Mouse (Mus musculus) cerebellum, postnatal 14 days (tissue): ENCODE data around the gene Zmym5.
A peak's percentile ranks its signal among the peaks of the same experiment; 100 is the strongest.
"Not testable (repeated sequence)": the region's sequence is repeated elsewhere in the genome, so short reads cannot be mapped to it uniquely, and the experiment has no call there.

Experiments
- DNase-seq, 2 experiments: peaks; one replicate each; pipeline ENCODE4 v3.0.0; 2021; ENCODE audit warnings: mixed read lengths in 2 of 2

The Zmym5 gene

GRCm38 (mm10) chr14:56811701-56812339 lies at the start of gene Zmym5:
Gene Zmym5, minus strand, starts transcription at chr14:56811716.
- peak; percentile 85 to 90 for DNase-seq

- peak; percentile 4 to 6 for DNase-seq
Observed at GRCm38 (mm10) chr14:56849681-56850080, 38.2 kb upstream of the Zmym5 start.

DNA sequence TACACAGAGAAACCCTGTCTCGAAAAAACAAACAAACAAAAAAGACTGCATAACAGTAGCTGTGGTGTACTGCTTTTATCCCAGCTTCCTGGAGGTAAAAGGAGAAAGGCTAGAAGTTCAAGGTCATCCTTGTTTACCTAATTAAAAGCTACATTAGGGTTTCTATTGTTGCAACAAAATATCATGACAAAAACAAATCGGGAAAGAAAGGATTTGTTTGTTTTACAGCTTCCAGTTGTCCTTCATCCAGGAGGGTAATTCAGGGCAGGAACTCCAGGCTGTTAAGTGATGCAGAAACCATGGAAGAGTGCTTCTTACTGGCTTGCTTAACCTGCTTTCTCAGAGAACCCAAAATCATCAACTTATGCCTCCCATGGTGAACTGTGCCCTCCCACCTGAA lies 36.8 kb upstream of the Zmym5 start:
- DNase-seq: no peak

DNA sequence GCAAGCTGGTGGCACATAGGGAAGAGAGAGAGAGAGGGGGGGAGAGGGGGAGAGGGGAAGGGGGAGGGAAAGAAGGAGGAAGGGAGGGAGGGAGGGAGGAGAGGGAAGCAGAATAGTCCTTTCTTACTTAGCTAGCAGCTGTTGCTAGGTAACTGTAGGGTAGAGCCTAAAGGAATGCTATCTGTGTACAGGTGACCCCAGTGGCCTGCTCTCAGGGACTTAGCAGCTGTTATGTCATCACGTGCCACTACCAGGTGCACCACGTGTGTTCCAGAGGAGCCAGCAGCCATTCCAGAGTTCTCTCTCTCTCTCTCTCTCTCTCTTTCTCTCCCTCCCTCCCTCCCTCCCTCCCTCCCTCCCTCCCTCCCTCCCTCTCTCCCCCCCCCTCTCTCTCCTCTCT lies 33.0 kb upstream of the Zmym5 start:
- DNase-seq: no peak

DNA sequence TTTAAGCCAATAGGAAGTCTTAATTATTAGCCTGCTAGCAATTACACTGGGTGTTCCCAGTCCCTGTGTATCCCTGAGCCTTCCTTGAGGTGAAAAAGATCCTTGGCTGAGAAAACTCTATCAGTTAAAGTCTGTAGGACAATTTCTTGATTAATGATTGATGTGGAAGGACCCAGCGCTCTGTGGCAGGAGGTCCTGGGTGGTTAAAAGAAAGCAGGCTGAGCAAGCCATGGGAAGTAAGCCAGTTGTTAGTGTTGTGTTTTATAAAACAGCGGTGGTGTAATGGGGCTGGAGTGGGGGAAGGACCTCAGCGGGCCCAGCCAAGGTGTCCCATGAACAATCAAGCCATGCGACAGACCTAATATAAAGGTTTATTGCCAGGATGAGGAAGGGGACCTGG lies 32.5 kb upstream of the Zmym5 start:
- DNase-seq: no peak

GRCm38 (mm10) chr14:56834576-56834975 lies 23.1 kb upstream of the Zmym5 start:
- not testable (repeated sequence) for DNase-seq

DNA sequence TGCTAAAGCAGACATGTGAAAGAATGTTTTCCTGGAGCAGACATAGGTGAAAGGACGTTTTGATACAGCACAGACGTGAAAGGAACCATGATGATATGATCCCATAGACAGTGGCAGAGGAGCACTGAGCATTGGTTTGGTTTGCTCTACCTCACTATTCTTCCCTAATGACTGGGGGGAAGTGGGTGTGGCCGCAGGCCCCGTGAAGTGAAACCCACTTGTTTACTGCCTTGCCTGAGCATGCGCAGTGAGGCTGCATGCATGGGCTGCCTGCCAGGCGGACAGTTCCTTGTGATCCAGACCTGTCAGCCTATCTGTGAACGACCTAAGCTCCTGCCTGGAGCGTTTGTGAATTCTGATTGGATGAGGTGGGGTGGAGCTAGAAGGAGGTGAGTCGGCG lies 21.7 kb upstream of the Zmym5 start:
- peak in 1 of 2 experiments; percentile 22 for DNase-seq

GRCm38 (mm10) chr14:56832563-56833113 lies 21.1 kb upstream of the Zmym5 start:
- no peak for DNase-seq

DNA sequence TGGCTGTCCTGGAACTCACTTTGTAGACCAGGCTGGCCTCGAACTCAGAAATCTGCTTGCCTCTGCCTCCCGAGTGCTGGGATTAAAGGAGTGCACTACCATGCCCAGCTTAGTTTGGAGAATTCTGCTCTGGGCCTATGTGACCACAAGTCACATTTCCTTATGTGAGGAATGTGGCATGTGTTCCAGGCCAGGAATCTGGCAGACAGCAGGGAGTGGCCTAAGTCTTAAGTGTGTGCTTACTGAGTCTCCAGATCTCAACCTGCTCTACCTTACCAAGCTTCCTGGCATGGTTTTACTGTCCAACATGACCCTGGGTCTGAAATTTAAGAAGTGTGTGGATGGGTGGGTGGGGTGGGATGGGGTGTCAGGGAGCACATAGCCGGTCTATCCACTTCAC lies 20.6 kb upstream of the Zmym5 start:
- no peak for DNase-seq

- DNase-seq: no peak
Observed at GRCm38 (mm10) chr14:56830491-56831045, 19.1 kb upstream of the Zmym5 start.

- no peak for DNase-seq
Observed at GRCm38 (mm10) chr14:56824562-56824961, 13.0 kb upstream of the Zmym5 start.

GRCm38 (mm10) chr14:56817616-56818015 lies 6.1 kb upstream of the Zmym5 start:
- no peak for DNase-seq

- no peak for DNase-seq
Observed at GRCm38 (mm10) chr14:56817131-56817530, 5.6 kb upstream of the Zmym5 start.

DNA sequence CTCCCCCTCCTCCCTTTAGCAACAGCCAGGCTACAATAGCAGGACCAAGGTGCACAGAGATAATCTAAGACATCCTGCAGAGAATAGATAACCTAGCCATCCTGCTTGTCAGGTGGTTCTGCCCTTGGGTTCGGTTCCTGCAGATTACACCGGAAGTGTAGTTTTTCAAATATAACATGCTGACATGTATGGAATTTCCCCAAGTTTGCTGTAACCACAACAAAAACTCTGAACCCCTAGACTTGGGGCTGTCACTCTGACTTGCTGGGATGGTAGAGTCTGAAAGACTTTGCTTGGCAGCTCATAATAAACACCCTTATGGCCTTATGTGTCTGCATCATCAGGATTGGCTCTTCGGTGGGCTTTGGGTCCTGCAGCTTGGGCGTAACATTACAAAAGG lies 5.0 kb upstream of the Zmym5 start:
- DNase-seq: no peak

- DNase-seq: peak; percentile 87 to 90
Observed at GRCm38 (mm10) chr14:56812520-56813036, 1.1 kb upstream of the Zmym5 start.

GRCm38 (mm10) chr14:56810781-56811690 lies 480 bp downstream of the Zmym5 start:
- DNase-seq: peak; percentile 58 to 63

GRCm38 (mm10) chr14:56793243-56793642 lies 18.3 kb downstream of the Zmym5 start:
- peak; percentile 68 to 71 for DNase-seq

DNA sequence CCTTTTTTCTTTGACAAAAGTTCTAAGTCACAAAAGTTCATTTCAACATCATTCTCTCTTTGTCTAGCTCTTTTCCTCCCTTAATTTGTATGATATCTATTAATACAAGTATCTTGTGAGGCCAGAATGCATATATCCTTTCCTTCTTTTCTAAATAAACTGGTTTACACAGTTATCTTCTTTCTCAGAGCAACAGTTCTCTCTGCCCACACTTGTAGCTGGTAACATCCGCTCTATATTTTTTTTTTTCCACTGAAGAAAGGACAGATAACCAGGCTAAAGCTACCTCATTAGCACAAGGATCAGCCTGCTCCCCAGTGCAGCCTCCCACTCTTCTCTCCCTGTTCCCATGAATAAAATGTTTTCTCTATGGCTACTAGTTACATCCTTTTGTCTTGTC lies 26.9 kb downstream of the Zmym5 start:
- DNase-seq: no peak

- DNase-seq: no peak
Observed at GRCm38 (mm10) chr14:56778933-56779300, 32.6 kb downstream of the Zmym5 start.

GRCm38 (mm10) chr14:56778200-56778932 lies 33.1 kb downstream of the Zmym5 start, which contains the start of gene Pspc1:
Gene Pspc1, minus strand, starts transcription at chr14:56778316.
- DNase-seq: peak; percentile 98

- DNase-seq: peak; percentile 76 to 79
Observed at GRCm38 (mm10) chr14:56777360-56778136, 34.0 kb downstream of the Zmym5 start.
